Mouse (Mus musculus) heart, embryonic 10.5 days (tissue): ENCODE data around the gene 6030452D12Rik. TPM values are rescaled to one million over a fixed set of nuclear protein-coding genes. Genes with fewer than 3 reads are reported as not detected.

Source experiments
- DNase-seq: peaks from one replicate; pipeline ENCODE4 v3.0.0-alpha.2; 2017; ENCODE audit warnings: low spot score
- H3K27ac ChIP-seq: fragments of 300-500 bp; sonication (generic); 2 replicates; pipeline ENCODE4 v1.5.1; 2016; ENCODE audit warnings: mild to moderate bottlenecking
- H3K27me3 ChIP-seq: fragments of 300-500 bp; sonication (generic); 2 replicates; pipeline ENCODE4 v1.6.1; 2016; ENCODE audit warnings: mild to moderate bottlenecking; ENCODE audit not compliant: poor library complexity, insufficient read depth, severe bottlenecking
- H3K36me3 ChIP-seq: fragments of 300-500 bp; sonication (generic); 2 replicates; pipeline ENCODE4 v1.6.1; 2016; ENCODE audit warnings: mild to moderate bottlenecking, moderate library complexity
- H3K4me1 ChIP-seq: fragments of 300-500 bp; sonication (generic); 2 replicates; pipeline ENCODE4 v1.6.1; 2016; ENCODE audit warnings: mild to moderate bottlenecking
- H3K4me3 ChIP-seq: fragments of 300-500 bp; sonication (generic); 2 replicates; pipeline ENCODE4 v1.5.1; 2016; ENCODE audit warnings: mild to moderate bottlenecking, moderate library complexity
- H3K9me3 ChIP-seq: fragments of 300-500 bp; sonication (generic); 2 replicates; pipeline ENCODE4 v1.6.1; 2016; ENCODE audit warnings: mild to moderate bottlenecking, moderate library complexity
- WGBS: fragments of 180-500 bp; shearing (Covaris S2); methylation state at CpG from one replicate; pipeline ENCODE4 v1.1.7; 2016; 5-methylcytosine and 5-hydroxymethylcytosine counted together
- polyA plus RNA-seq: library from polyadenylated mRNA; unstranded; fragments of >200 nt; fragmentation: Nextera tagmentation; extraction: Ambion mirVana; gene quantifications from 2 replicates; pipeline ENCODE4 v1.2.1, GENCODE M21; 2016

6030452D12Rik gene
- polyA plus RNA-seq, 1 experiment from 2014 or later, result not detected

DNA sequence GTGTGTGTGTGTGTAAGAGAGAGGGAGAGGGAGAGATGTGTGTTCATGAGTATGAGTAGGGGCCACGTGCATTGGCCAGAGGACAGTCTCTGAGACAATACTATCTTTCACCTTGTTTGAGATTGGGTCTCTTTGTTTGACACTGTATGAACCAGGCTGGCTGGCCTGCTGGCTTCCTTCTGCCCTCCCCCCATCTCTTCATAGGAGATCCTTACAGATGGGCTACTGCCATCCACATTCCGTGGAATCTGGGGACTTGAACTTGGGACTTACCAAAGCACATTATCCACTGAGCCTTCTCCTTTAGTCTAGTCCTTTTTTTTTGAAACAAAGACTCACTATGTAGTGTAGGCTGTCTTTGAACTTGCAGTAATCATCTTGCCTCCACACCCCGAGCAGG lies 8.1 kb downstream of the 6030452D12Rik start:
- Histone ChIP-seq H3K27ac (peak overlapping the region; percentile 87), H3K36me3 (no peaks in the 10 kb centered on the region), H3K4me1 (peaks cover 49% of the 10 kb centered on the region), H3K27me3 (peaks cover 42% of the 10 kb centered on the region), H3K4me3 (peak overlapping the region; percentile 62), H3K9me3 (no peaks in the 10 kb centered on the region)
- whole genome bisulfite sequencing, result 27% methylated on average over 3 of the region's 3 CpGs
- DNase-seq, result no peak

DNA sequence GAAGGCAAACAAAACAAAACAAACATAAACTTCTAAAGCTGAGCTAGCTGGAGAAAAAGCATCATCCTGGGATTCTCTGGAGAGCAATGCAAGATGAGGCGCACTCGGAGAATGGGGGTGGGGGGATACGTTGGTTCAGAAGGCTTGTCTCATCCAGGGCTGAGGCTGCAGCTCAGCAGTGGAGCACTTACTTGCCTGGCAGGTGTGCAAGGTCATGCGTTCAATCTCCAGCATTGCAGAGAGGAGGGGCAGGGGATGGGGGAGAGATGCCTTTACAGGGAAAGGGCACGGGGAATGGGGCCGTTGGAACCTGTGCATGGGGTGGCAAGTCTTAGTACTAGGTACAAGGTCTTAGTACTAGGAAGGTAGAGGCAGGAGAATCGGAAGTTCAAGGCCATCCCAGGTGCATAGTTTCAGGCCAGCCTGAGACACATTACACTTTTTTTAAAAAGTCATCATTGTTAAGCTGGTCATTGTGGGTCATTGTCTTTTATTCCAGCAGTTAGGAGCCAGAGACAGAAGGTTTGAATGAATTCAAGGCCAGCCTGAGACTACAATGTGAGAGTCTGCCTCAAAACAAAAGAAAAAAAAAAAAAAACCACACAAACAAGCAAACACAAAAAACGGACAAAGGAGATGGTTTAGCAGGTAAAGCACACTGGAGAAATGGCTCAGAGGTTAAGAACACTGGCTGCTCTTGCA lies 8.9 kb downstream of the 6030452D12Rik start:
- WGBS, result 65% methylated on average over 8 of the region's 8 CpGs
- Histone ChIP-seq H3K27ac (peak overlapping the region; percentile 22; the same call in 1 of the 2 replicates), H3K27me3 (peaks cover 42% of the 10 kb centered on the region), H3K4me3 (no peak overlapping the region), H3K36me3 (no peaks in the 10 kb centered on the region), H3K4me1 (peaks cover 49% of the 10 kb centered on the region), H3K9me3 (no peaks in the 10 kb centered on the region)
- no peak for DNase-seq

DNA sequence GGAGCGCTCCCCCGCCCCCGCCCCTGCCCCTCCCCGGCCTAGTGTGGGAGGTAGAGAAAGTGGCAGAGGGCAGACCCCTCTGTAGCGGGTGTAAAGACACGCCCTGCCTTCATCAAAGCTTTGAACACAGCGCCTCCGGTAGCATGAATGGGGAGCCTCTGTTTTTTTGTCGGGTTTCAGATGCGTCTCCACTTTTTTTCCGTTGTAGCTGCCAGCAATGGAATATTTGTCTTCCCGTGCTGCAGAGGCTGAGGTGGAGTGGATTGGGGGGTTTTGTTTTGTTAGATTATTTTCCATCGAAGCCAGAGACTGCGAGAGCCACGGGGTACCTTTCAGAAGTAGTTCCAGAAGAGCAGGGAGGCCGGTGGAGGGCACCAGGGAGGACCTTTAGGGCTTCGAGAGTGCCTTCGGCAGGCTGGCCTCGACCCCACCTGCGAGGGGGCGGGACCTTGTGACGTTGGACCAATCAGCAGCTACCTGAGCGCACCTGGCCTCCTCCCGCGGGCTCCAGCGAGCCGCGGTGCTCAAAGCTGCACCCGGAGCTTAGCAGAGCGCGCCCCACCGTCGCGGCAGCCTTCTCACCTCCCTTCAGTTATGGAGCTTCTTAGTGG lies 10.1 kb downstream of the 6030452D12Rik start, which contains the start of gene Cdh3:
Gene Cdh3, plus strand, starts transcription at position 527 of the 611 bp plus-strand sequence.
- under 1% methylated on average over 34 of the region's 34 CpGs for WGBS
- peak within 1 kb of the TSS; percentile 73 for H3K4me3 ChIP-seq
- peak within 1 kb of the TSS; percentile 91 for H3K27ac ChIP-seq
- peaks cover 54% of the 10 kb centered on the region for H3K4me1 ChIP-seq
- no peaks in the 10 kb centered on the region for H3K36me3 ChIP-seq
- peaks cover 42% of the 10 kb centered on the region for H3K27me3 ChIP-seq
- no peaks in the 10 kb centered on the region for H3K9me3 ChIP-seq
- peak; percentile 80 for DNase-seq

DNA sequence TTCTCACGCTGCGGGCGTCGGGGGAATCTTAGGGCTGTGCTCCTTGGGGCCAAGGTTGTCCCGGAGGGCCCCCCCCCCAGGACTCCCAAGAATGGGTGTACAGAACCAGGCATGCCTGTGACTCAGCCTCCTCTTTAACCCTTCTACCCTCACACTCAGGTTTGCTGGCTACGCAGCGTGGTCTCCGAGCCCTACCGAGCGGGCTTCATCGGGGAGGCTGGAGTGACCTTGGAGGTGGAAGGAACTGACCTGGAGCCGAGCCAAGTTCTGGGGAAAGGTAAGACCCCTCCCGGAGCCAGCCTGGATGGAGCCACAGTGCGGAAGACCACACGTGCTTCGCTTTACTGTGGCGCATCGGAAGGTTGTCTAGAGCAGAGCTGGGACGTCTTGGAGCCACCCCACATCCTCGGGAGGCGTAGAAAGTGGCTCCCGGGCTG lies 10.8 kb downstream of the 6030452D12Rik start:
- no peaks in the 10 kb centered on the region for H3K9me3 ChIP-seq
- peaks cover 42% of the 10 kb centered on the region for H3K27me3 ChIP-seq
- peaks cover 57% of the 10 kb centered on the region for H3K4me1 ChIP-seq
- H3K27ac ChIP-seq, result peak overlapping the region; percentile 91
- WGBS, result 1% methylated on average over 22 of the region's 22 CpGs
- peak overlapping the region; percentile 73 for H3K4me3 ChIP-seq
- no peaks in the 10 kb centered on the region for H3K36me3 ChIP-seq
- peak; percentile 78 for DNase-seq

DNA sequence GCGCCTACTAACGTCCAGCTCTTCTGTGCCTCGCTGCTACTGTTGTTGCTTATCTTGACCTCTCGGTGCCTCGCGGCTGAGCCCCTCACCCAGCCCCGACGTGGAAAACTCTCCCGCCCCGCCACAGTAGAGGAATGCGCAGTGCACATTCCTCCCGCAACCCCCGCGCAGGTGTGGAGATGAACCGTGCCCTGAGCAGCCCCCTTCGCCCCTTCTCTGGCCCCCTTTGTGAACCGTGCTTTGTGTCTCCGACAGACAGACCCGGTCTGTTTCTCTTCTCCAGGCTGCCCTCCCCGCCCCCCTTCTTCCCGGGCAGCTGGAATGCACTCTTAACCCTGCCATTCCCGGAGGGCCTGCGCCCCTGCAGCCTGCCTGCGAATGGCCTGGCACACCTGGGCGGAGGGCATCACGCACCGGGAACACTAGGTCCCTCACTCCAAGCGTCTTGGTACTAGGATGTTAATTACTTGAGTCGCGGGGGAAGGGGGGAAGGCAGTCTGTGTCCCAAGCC lies 11.3 kb downstream of the 6030452D12Rik start:
- Histone ChIP-seq H3K4me3 (peak overlapping the region; percentile 73), H3K9me3 (no peaks in the 10 kb centered on the region), H3K4me1 (peaks cover 61% of the 10 kb centered on the region), H3K36me3 (no peaks in the 10 kb centered on the region), H3K27ac (peak overlapping the region; percentile 91), H3K27me3 (peaks cover 38% of the 10 kb centered on the region)
- DNase-seq, result peak; percentile 88
- WGBS, result 2% methylated on average over 30 of the region's 30 CpGs

DNA sequence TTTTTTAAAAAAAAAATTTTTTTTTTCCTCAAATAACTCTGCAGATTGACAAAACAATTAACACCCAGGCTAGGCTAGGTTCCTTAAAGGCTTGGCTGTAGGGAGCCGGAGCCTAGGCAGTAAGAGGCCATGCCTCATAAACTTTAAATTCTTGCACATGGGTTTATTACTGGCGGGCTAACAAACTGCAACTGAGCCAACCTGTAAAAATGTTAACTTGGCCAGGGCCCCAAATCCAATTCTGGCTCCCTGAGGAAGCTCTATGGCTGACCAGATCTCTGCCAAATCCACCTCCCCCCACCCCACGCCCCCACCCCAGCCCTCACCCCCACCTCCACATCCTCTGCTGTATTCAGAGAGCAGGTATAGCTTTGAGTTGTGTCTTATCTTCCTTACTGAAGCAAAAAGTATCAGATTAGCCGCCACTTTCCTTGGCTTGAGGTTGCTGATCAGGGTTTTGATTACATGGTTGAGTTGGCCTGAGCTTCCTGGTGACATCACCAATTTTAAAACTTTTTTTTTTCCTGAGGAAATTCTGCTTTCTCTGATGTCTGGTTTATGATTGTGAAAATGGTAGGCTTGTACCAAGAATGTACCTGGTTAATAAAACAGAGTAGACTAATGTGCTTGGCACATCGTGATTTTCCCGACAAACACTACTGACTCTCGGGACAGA lies 12.3 kb downstream of the 6030452D12Rik start:
- no peak for DNase-seq
- H3K4me3 ChIP-seq, result peak overlapping the region; percentile 73
- H3K27ac ChIP-seq, result peak overlapping the region; percentile 91
- peaks cover 29% of the 10 kb centered on the region for H3K27me3 ChIP-seq
- WGBS, result 52% methylated on average over 7 of the region's 7 CpGs
- peaks cover 64% of the 10 kb centered on the region for H3K4me1 ChIP-seq
- H3K9me3 ChIP-seq, result no peaks in the 10 kb centered on the region
- H3K36me3 ChIP-seq, result no peaks in the 10 kb centered on the region

DNA sequence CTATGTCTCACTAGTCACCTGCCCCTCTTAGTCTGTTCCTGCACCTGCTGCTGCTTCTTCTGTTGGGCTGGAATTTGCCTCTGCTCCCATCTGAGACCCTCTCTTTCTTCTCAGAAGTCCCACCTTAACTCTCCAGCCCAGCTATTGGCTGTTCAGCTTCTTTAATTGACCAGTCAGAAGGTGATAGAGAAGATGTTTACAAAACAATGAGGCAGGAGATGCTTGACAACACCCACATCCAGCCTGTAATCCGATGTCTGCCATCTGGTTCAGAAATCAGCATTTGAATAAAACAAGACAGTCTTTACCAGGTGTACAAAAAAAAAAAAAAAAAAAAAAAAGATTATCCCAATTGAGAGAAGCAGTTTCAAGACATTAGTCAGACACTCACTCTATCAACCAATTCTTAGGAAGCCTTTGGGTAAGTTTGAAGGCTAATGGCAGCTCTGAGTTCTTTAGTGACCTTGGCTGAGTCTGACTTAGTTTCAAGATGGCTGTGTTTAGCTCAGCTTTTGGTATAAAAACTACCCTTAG lies 15.7 kb downstream of the 6030452D12Rik start:
- Histone ChIP-seq H3K27ac (peak overlapping the region; percentile 72), H3K4me3 (no peak overlapping the region), H3K4me1 (peaks cover 72% of the 10 kb centered on the region), H3K27me3 (peaks cover 5% of the 10 kb centered on the region), H3K9me3 (no peaks in the 10 kb centered on the region), H3K36me3 (no peaks in the 10 kb centered on the region)
- 40% methylated on average over 1 of the region's 1 CpGs for WGBS
- DNase-seq, result no peak

DNA sequence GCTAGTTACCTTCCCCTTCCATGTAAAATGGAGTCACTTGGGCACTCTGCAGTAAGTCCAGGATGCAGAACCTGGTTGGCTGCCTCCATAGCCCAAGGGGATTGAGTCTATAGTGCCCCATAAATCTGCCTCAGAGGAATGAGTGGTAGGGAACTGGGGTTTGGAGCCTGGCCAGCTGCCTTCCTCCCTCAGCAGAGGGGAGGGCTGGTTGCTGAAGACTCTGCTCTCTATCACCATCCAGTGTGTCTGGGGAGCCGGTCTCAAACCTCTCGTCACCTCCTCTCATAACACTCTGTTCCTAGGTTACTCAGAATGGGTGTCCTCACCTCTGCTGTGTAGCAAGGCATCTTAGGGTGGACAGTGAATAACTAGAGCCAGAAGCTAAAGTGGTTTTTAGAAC lies 16.3 kb downstream of the 6030452D12Rik start:
- Histone ChIP-seq H3K4me1 (peaks cover 73% of the 10 kb centered on the region), H3K36me3 (no peaks in the 10 kb centered on the region), H3K27ac (peak overlapping the region; percentile 72), H3K4me3 (no peak overlapping the region), H3K27me3 (peaks cover under 1% of the 10 kb centered on the region; the same call in 1 of the 2 replicates), H3K9me3 (no peaks in the 10 kb centered on the region)
- DNase-seq, result peak; percentile 87
- 17% methylated on average over 2 of the region's 2 CpGs for WGBS

DNA sequence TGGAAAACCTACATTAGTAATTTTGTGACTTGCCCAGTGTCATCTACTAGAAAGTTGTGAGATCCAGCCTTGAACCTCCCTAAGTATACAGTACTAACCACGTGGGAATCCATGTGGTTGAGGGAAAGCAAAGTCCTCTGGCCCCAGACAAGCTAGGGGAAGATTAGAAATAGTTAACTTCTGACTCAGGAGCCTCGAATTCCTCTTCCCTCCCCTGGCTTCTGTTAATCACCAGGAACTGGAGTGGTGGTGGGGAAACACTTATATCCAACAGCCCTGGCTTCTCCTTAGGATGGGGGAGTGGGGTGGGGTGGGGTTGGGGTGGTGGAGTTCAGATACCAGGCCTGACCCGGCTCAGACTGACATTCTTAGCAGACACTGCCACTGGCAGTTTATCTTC lies 18.4 kb downstream of the 6030452D12Rik start:
- H3K27me3 ChIP-seq, result no peaks in the 10 kb centered on the region
- H3K4me1 ChIP-seq, result peaks cover 68% of the 10 kb centered on the region
- peaks cover 7% of the 10 kb centered on the region for H3K36me3 ChIP-seq
- DNase-seq, result peak; percentile 82
- H3K27ac ChIP-seq, result peak overlapping the region; percentile 83
- no peak overlapping the region for H3K4me3 ChIP-seq
- no peaks in the 10 kb centered on the region for H3K9me3 ChIP-seq
- WGBS, result 8% methylated on average over 3 of the region's 3 CpGs

DNA sequence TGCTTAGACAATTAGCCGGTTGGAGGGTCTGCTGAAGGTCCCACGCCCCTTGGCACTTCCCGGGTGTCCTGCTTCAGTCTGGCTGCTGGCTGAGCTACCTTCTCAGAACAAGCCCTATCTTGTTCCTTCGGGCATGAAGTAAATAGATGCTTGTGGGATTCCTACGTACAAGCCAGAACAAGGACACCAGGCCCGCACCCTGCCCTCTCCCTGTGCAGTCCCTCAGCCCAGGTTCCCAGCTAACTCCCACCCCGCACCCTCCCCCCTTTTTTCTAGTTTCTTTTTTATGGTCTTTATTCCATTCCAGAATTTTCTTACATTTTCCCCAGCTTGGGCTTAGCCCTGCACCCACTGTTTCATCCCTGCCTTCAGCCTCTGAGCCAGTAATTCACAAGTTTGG lies 20.3 kb downstream of the 6030452D12Rik start:
- DNase-seq, result no peak
- 57% methylated on average over 7 of the region's 7 CpGs for WGBS
- no peaks in the 10 kb centered on the region for H3K9me3 ChIP-seq
- peak overlapping the region; percentile 77 for H3K27ac ChIP-seq
- no peak overlapping the region for H3K4me3 ChIP-seq
- no peaks in the 10 kb centered on the region for H3K27me3 ChIP-seq
- peaks cover 7% of the 10 kb centered on the region for H3K36me3 ChIP-seq
- peaks cover 65% of the 10 kb centered on the region for H3K4me1 ChIP-seq

DNA sequence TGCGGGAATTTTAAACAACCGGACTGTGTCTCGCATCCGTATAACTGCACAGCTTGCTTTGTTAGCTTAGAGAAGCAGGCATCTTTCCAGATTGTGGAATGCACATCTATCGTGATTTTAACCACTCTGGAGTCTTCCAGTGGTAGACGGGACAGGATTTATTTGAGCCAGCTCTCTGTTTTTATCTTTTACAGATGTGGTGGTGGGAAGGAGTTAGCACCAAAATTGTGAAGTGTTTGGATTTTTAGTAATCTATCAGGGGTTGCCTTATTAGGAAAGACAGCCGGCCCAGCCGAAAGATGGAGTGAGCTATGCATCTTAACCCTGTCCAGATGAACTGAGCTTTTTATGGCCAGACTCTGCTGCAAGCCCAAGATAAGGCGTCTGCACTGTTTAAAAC lies 21.5 kb downstream of the 6030452D12Rik start:
- Histone ChIP-seq H3K36me3 (peaks cover 7% of the 10 kb centered on the region), H3K4me1 (peaks cover 65% of the 10 kb centered on the region), H3K27ac (peak overlapping the region; percentile 77), H3K9me3 (no peaks in the 10 kb centered on the region), H3K27me3 (no peaks in the 10 kb centered on the region), H3K4me3 (no peak overlapping the region)
- WGBS, result 41% methylated on average over 9 of the region's 9 CpGs
- no peak for DNase-seq

DNA sequence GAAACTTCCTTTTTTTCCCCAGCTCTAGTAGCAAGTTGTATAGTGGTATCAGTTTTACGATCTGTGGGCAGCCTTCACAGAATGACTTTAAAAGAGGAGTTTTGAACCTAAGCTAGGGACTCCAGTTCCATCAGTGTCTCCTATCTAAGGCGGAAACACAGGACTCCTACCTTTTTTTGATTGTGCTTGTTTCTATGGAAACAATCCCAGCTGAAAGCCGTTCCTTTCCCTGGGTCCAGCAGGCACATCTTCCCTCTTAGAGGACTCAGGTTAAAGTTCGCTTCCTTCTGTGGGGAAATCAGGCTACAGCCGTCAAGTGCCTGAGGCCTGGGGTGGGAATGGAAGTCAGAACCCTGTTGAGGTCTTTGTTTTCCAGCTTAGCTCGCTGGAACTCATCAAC lies 26.4 kb downstream of the 6030452D12Rik start:
- peaks cover 25% of the 10 kb centered on the region for H3K36me3 ChIP-seq
- H3K4me1 ChIP-seq, result peaks cover 41% of the 10 kb centered on the region
- WGBS, result 47% methylated on average over 6 of the region's 6 CpGs
- H3K9me3 ChIP-seq, result no peaks in the 10 kb centered on the region
- no peak for DNase-seq
- no peak overlapping the region for H3K4me3 ChIP-seq
- H3K27ac ChIP-seq, result peak overlapping the region; percentile 81
- no peaks in the 10 kb centered on the region for H3K27me3 ChIP-seq
